Mouse (Mus musculus): ENCODE results near the gene Myoc. TPM values are rescaled to one million over a fixed set of nuclear protein-coding genes. Genes with fewer than 3 reads are reported as not detected.

The Myoc gene
- 23.8 TPM for polyA plus RNA-seq (2015; fragmentation: Illumina TruSeq; extraction: RNeasy Lipid Tissue Mini Kit (QIAGEN cat#74804); ENCODE audit: low read depth, low replicate concordance)

DNA sequence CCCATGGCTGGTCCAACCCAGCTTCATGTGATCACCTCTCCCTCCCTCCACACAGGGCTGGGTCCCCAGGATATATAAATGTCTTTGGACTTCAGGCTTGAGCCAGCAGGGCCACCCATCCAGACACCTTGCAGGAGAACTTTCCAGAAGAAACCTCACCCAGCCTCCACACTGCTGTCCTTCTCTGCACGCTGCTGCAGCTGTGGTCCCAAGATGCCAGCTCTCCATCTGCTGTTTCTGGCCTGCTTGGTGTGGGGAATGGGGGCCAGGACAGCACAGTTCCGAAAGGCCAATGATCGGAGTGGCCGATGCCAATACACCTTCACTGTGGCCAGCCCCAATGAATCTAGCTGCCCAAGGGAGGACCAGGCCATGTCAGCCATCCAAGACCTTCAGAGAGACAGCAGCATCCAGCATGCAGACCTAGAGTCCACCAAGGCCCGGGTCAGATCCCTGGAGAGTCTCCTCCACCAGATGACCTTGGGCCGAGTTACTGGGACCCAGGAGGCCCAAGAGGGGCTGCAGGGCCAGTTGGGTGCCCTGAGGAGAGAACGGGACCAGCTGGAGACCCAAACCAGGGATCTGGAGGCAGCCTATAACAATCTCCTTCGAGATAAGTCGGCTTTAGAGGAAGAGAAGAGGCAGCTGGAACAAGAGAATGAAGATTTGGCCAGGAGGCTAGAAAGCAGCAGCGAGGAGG, at the start of gene Myoc:
Myoc (plus strand) TSS at position 105 of the 700 bp plus-strand sequence.

DNA sequence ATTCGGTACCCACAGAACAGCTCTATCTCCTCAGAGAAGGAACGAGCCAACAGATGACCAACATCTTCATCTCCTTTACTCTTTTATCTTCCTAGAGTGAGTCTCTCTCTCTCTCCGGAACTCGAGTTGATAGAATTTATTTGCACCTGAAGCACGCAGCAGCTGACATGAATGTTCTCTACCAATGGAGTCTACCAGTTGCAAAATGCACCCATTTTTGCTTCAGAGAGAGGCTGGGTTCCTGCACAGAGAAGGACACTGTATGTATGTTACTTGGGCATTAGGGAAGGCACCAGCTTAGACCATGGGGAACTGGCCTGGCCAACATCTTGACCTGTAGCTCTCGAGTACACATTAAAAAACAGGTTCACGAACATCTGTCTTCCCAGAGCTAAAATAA, 19.2 kb downstream of the Myoc start, which contains the start of gene Myocos:
Myocos (minus strand) TSS at position 101 of the 400 bp plus-strand sequence.

Other genes with a start within 250 kb of the Myoc start
- 70.3 TPM for gene Dnm3, start 161.1 kb upstream of the Myoc start, polyA plus RNA-seq (2015; fragmentation: Illumina TruSeq; extraction: RNeasy Lipid Tissue Mini Kit (QIAGEN cat#74804); ENCODE audit: low read depth, low replicate concordance)
- gene Mettl13, start 90.6 kb upstream of the Myoc start, polyA plus RNA-seq (2015; fragmentation: Illumina TruSeq; extraction: RNeasy Lipid Tissue Mini Kit (QIAGEN cat#74804); ENCODE audit: low read depth, low replicate concordance), result 8.0 TPM
- gene Vamp4, start 68.6 kb upstream of the Myoc start, polyA plus RNA-seq (2015; fragmentation: Illumina TruSeq; extraction: RNeasy Lipid Tissue Mini Kit (QIAGEN cat#74804); ENCODE audit: low read depth, low replicate concordance), result 124 TPM
- not detected for gene Myocos, start 19.1 kb downstream of the Myoc start, polyA plus RNA-seq (2015; fragmentation: Illumina TruSeq; extraction: RNeasy Lipid Tissue Mini Kit (QIAGEN cat#74804); ENCODE audit: low read depth, low replicate concordance)
- gene Prrc2c, start 101.4 kb downstream of the Myoc start, polyA plus RNA-seq (2015; fragmentation: Illumina TruSeq; extraction: RNeasy Lipid Tissue Mini Kit (QIAGEN cat#74804); ENCODE audit: low read depth, low replicate concordance), result 51.7 TPM
- gene Fmo4, start 174.8 kb downstream of the Myoc start, polyA plus RNA-seq (2015; fragmentation: Illumina TruSeq; extraction: RNeasy Lipid Tissue Mini Kit (QIAGEN cat#74804); ENCODE audit: low read depth, low replicate concordance), result not detected
- gene Fmo1, start 227.5 kb downstream of the Myoc start, polyA plus RNA-seq (2015; fragmentation: Illumina TruSeq; extraction: RNeasy Lipid Tissue Mini Kit (QIAGEN cat#74804); ENCODE audit: low read depth, low replicate concordance), result 9.8 TPM